Mouse (Mus musculus) kidney, adult 2 months (tissue): Measurements from ENCODE around the gene Sox1. TPM values are rescaled to one million over a fixed set of nuclear protein-coding genes. Genes with fewer than 3 reads are reported as not detected.

Experiments used
- DNase-seq: peaks from one replicate; pipeline ENCODE4 v3.0.0; 2021
- H3K27ac ChIP-seq: fragments of 200-500 bp; 2 replicates; pipeline ENCODE4 v1.5.1; 2012; ENCODE audit warnings: low read depth, low read length, control low read depth, inconsistent platforms; ENCODE audit not compliant: insufficient read depth
- H3K27me3 ChIP-seq: fragments of 200-500 bp; replicated peaks from 2 replicates; pipeline ENCODE4 v1.6.1; 2012; ENCODE audit warnings: mild to moderate bottlenecking, moderate library complexity, low read length, inconsistent platforms; ENCODE audit not compliant: control insufficient read depth, insufficient read depth
- H3K36me3 ChIP-seq: fragments of 200-500 bp; 2 replicates; pipeline ENCODE4 v1.6.1; 2012; ENCODE audit warnings: mild to moderate bottlenecking, moderate library complexity, low read length, inconsistent platforms; ENCODE audit not compliant: control insufficient read depth, insufficient read depth
- H3K4me1 ChIP-seq: fragments of 200-500 bp; 2 replicates; pipeline ENCODE4 v1.6.1; 2011; ENCODE audit warnings: low read length; ENCODE audit not compliant: control insufficient read depth, insufficient read depth
- H3K4me3 ChIP-seq: fragments of 200-500 bp; 2 replicates; pipeline ENCODE4 v1.5.1; 2011; ENCODE audit warnings: mild to moderate bottlenecking, low read depth, low read length, control low read depth; ENCODE audit not compliant: insufficient read depth
- CTCF ChIP-seq: fragments of 200-500 bp; conservative IDR thresholded peaks from 2 replicates; pipeline ENCODE4 v1.5.1; 2011; ENCODE audit warnings: low read depth, mild to moderate bottlenecking, control low read depth, low read length, moderate library complexity, mixed read lengths; ENCODE audit not compliant: insufficient read depth, insufficient read length
- POLR2A ChIP-seq: fragments of 200-500 bp; IDR thresholded peaks from one replicate; pipeline ENCODE4 v1.6.1; 2011; ENCODE audit warnings: low read depth, low read length, control low read depth
- WGBS: fragments of 180-500 bp; shearing (Covaris S2); methylation state at CpG from one replicate; pipeline ENCODE4 v1.1.7; 2018; 5-methylcytosine and 5-hydroxymethylcytosine counted together
- polyA plus RNA-seq: library from polyadenylated mRNA; depleted of rRNA; stranded (reverse); fragments of >200 nt; gene quantifications from 2 replicates; pipeline ENCODE4 v1.2.3, GENCODE M21; 2012; rRNA removed

Sox1 gene
- polyA plus RNA-seq, 1 experiment: not detected

DNA sequence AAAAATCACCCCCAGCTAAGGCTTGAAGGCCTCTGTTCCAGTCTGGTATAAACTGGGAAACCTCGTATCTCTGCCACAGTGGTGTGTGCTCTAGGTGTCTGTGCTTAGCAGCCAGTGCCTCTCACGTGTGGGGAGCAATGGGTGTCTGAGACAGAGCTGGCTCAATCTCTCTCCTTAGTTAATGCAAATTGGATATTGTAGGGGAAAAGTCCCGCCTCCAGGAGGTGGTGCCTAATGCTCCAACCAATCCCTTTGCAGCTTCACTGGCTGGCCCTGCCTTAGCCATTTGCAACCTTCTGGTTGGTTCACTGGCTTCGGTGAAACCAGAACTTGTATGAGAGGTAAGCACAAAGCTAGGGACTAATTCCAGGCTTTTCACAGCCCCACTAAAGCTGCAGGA lies 43.9 kb downstream of the Sox1 start:
- H3K27me3 ChIP-seq: no peaks in the 10 kb centered on the region
- DNase-seq: no peak
- TF ChIP-seq POLR2A: no peak
- no peak for TF ChIP-seq CTCF
- H3K4me3 ChIP-seq: no peak overlapping the region
- H3K27ac ChIP-seq: no peak overlapping the region
- 37% methylated on average over 4 of the region's 4 CpGs for WGBS
- H3K36me3 ChIP-seq: no peaks in the 10 kb centered on the region
- H3K4me1 ChIP-seq: no peaks in the 10 kb centered on the region

DNA sequence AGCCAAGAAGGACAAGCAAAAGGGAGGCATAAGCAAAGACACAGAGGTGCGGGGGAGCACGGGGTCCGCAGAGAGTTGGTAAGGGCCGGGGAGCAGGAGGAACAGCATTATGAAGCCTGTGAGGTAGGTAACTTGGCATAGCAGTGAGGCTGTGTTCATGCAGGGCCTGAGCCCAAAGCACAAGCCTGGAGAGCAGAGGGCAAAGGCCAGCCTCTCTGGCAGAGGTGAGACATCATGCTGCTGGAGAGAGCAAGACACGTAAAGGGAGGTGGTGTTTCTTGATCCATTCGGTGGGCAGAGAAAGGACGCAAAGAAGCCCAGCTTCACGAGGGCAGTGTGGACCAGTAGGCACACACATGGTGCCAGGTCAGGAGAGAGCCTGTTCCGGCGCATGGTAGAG lies 44.8 kb downstream of the Sox1 start:
- Histone ChIP-seq H3K4me3 (no peak overlapping the region), H3K36me3 (no peaks in the 10 kb centered on the region), H3K27ac (no peak overlapping the region), H3K27me3 (no peaks in the 10 kb centered on the region), H3K4me1 (no peaks in the 10 kb centered on the region)
- TF ChIP-seq CTCF (no peak), POLR2A (no peak)
- WGBS: 81% methylated on average over 10 of the region's 10 CpGs
- DNase-seq: peak; percentile 35

DNA sequence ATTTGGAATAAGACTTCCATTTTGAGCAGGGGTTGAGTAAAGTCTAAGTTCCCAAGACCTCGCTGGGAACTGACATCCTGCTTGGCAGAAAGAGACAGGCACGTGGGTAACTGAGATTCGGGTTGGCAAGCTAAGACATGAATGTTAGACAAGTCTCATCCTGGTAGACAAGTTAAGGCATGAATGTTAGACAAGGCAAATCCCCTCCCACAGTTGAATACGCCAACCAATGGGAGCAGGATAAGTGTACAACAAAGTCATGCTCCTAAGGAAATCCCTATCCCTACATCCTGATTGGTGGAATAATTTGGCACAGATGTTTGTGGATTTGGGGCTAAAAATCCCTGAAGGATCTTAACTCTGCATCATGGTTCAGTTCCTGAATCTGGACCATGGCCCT lies 45.9 kb downstream of the Sox1 start:
- 93% methylated on average over 4 of the region's 4 CpGs for WGBS
- no peak overlapping the region for H3K4me3 ChIP-seq
- H3K27ac ChIP-seq: no peak overlapping the region
- no peak for TF ChIP-seq POLR2A
- TF ChIP-seq CTCF: no peak
- H3K27me3 ChIP-seq: no peaks in the 10 kb centered on the region
- DNase-seq: no peak
- no peaks in the 10 kb centered on the region for H3K36me3 ChIP-seq
- H3K4me1 ChIP-seq: no peaks in the 10 kb centered on the region

DNA sequence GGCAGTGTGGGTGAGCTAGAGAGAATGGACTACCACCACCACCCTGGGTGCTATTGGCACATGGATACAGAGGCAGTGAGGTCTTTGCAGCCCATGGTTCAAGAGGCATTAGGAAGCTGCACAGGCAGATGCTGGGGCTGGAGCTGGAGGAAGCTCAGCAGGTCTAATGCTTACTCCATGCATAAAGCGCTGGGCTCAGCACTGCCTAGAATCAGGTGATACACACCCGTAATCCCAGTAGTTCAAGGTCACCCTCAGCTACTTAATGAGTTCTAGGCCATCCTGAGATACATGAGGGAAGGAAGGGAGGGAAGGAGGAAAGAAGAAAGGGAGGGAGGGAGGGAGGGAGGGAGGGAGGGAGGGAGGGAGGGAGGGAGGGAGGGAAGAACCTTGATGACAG lies 50.2 kb downstream of the Sox1 start:
- no peaks in the 10 kb centered on the region for H3K36me3 ChIP-seq
- H3K4me3 ChIP-seq: no peak overlapping the region
- peaks cover 2% of the 10 kb centered on the region; the same call in 1 of the 2 replicates for H3K27me3 ChIP-seq
- no peak overlapping the region for H3K27ac ChIP-seq
- H3K4me1 ChIP-seq: no peaks in the 10 kb centered on the region
- WGBS: 53% methylated on average over 2 of the region's 2 CpGs
- TF ChIP-seq POLR2A: no peak
- TF ChIP-seq CTCF: no peak
- DNase-seq: no peak

DNA sequence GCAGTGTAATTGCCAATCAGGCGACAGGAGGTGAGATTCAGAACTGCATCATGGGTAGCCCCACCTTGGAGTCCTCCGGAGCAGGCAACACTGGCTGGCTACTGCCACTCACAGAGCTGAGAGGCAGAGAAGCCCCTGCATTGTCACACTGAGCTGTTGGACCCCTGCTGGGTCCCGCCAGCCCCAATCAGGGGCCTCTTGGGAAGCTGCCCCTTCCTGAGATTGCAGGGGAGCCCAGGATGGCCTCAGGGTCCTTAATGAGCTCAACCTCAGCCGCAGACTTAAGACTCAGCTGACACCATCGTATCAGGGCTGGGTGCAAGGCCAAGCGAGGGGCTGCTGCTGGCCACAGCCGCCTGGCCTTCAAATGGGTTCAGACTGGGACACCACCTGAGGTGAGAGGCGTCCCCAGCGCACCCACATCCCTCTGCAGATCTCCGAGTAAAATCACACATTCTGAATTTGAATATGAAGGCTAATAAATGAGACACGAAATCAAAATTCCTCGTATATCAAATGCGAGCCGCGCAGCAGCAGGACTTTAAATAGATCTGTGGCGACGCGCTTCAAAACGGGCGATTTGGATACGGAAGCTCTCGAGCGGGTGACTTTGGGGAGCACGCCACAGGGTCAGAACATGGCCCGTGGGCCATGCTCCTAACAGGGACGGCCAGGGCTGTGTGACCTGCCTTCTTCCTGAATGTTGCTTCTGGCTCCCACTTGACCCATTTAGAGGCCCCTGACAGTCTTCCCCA lies 51.0 kb downstream of the Sox1 start:
- WGBS: 5% methylated on average over 26 of the region's 26 CpGs
- no peaks in the 10 kb centered on the region for H3K4me1 ChIP-seq
- TF ChIP-seq CTCF (no peak), POLR2A (no peak)
- H3K4me3 ChIP-seq: no peak overlapping the region
- H3K36me3 ChIP-seq: no peaks in the 10 kb centered on the region
- H3K27ac ChIP-seq: no peak overlapping the region
- H3K27me3 ChIP-seq: peaks cover 2% of the 10 kb centered on the region; the same call in 1 of the 2 replicates
- no peak for DNase-seq

Other genes starting within 250 kb of the Sox1 start
- not detected in 2 replicates for gene A230072I06Rik, start 116.5 kb upstream of the Sox1 start, polyA plus RNA-seq
- 0.14 and 0.19 TPM in 2 replicates for gene Spaca7, start 177.7 kb downstream of the Sox1 start, polyA plus RNA-seq